Mouse (Mus musculus) gastrocnemius, postnatal 14 days (tissue): ENCODE data around the gene Gm49450. TPM values are rescaled to one million over a fixed set of nuclear protein-coding genes. Genes with fewer than 3 reads are reported as not detected.

Experiments
- total RNA-seq, 2 experiments: library from RNA; stranded (reverse); gene quantifications; 2 replicates each; pipeline ENCODE4 v1.2.3; 2021

Gene Gm49450
- total RNA-seq, 2 experiments from 2014 or later, result not detected

Other genes starting within 250 kb of the Gm49450 start
- not detected for gene Ccdc65, start 245.3 kb downstream of the Gm49450 start, total RNA-seq
- 1 to 10 TPM; 3.9 to 4.4 TPM for gene Fkbp11, start 225.4 kb downstream of the Gm49450 start, total RNA-seq
- gene Arf3, start 190.3 kb downstream of the Gm49450 start, total RNA-seq, result 10 to 100 TPM; 14.6 to 15.8 TPM
- 1 to 10 TPM in 1 of 2 experiments, under 1 TPM in 1; 0.78 to 1.5 TPM for gene Wnt10b, start 175.4 kb downstream of the Gm49450 start, total RNA-seq
- under 1 TPM in 1 of 2 experiments, not detected in 1; 0.10 TPM for gene Wnt1, start 163.7 kb downstream of the Gm49450 start, total RNA-seq
- gene Ddn, start 144.1 kb downstream of the Gm49450 start, total RNA-seq, result 1 to 10 TPM; 1.6 to 2.7 TPM
- 10 to 100 TPM; 36.6 to 42.0 TPM for gene Prkag1, start 122.0 kb downstream of the Gm49450 start, total RNA-seq
- gene Kmt2d, start 82.3 kb downstream of the Gm49450 start, total RNA-seq, result 10 to 100 TPM; 40.2 to 40.8 TPM
- gene Rhebl1, start 59.0 kb downstream of the Gm49450 start, total RNA-seq, result 1 to 10 TPM; 1.1 to 2.0 TPM
- gene Dhh, start 55.0 kb downstream of the Gm49450 start, total RNA-seq, result 1 to 10 TPM in 1 of 2 experiments, under 1 TPM in 1; 0.97 to 4.1 TPM
- gene Lmbr1l, start 35.3 kb downstream of the Gm49450 start, total RNA-seq, result 10 to 100 TPM in 1 of 2 experiments, 1 to 10 TPM in 1; 4.4 to 11.3 TPM
- 10 to 100 TPM; 64.0 to 93.6 TPM for gene Tuba1b, start 19.0 kb downstream of the Gm49450 start, total RNA-seq
- gene Tuba1a, start 152 bp upstream of the Gm49450 start, total RNA-seq, result 100 to 1,000 TPM in 1 of 2 experiments, 10 to 100 TPM in 1; 58.7 to 109 TPM
- gene Tuba1c, start 76.3 kb upstream of the Gm49450 start, total RNA-seq, result 10 to 100 TPM; 14.3 to 21.0 TPM
- gene Prph, start 101.6 kb upstream of the Gm49450 start, total RNA-seq, result 1 to 10 TPM; 1.2 to 1.4 TPM
- gene Troap, start 121.0 kb upstream of the Gm49450 start, total RNA-seq, result 1 to 10 TPM; 1.4 to 1.8 TPM
- not detected for gene C1ql4, start 134.3 kb upstream of the Gm49450 start, total RNA-seq
- gene Dnajc22, start 139.6 kb upstream of the Gm49450 start, total RNA-seq, result under 1 TPM in 1 of 2 experiments, not detected in 1; 0.12 TPM
- 1 to 10 TPM; 7.1 to 8.7 TPM for gene Spats2, start 172.4 kb upstream of the Gm49450 start, total RNA-seq